ENCODE assay signal across 11 mouse cellular contexts in the genomic region with DNA sequence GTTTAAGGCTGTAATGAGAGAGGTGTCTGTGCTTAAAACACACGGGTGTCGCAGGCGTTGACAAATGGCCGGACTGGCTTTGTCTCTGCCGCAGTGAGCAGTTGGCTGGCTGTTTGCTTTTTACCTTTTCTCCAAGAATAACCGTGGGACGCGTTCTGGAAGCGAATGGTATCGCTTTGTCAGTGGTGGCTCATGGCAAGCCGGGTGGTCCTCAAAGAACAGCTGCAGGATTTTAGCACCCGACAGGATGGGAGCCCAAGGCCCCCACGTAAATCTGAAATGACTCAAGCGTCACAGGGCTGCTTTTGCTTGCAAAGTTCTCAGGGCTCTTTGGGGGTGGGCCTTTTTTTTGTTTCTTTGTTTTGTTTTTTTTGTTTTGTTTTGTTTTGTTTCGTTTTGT.
DNase-seq lines count a peak whose midpoint lies in the region; ATAC-seq lines count a peak whose summit lies in the region.
"Had no signal": no experiment of that assay in that cellular context is flagged by ENCODE, and none has a peak within 500 bp of the region (broad histone marks: within the 10 kb centered on the region; RNA-seq: fewer than 3 reads in every experiment).

No protein-coding gene starts in this region.

- peak overlapping the region; percentile 17; the same call in 1 of the 2 replicates for H3K4me2 ChIP-seq in forebrain, embryonic 13.5 days
- no peak overlapping the region for H3K4me2 ChIP-seq in forebrain, embryonic 11.5 days (ENCODE audit: low read depth, low read length, severe bottlenecking)
- H3K4me2 ChIP-seq in neural tube, embryonic 11.5 days (ENCODE audit: low read depth) = no peak overlapping the region
- H3K4me2 ChIP-seq in liver, embryonic 11.5 days = no peak overlapping the region

- ATAC-seq in forebrain, embryonic 13.5 days = no peak
- ATAC-seq in forebrain, embryonic 11.5 days (replicated peaks; ENCODE audit: low FRiP score) = no peak
- no peak for ATAC-seq in neural tube, embryonic 11.5 days (ENCODE audit: insufficient read depth, low FRiP score, low TSS enrichment)
- ATAC-seq in liver, embryonic 11.5 days (replicated peaks; ENCODE audit: low FRiP score) = no peak

- H3K9ac ChIP-seq in forebrain, embryonic 13.5 days = no peak overlapping the region
- no peak overlapping the region for H3K9ac ChIP-seq in forebrain, embryonic 11.5 days (ENCODE audit: low read length)
- H3K9ac ChIP-seq in neural tube, embryonic 11.5 days (ENCODE audit: low read length) = no peak overlapping the region
- no peak overlapping the region for H3K9ac ChIP-seq in liver, embryonic 11.5 days (ENCODE audit: low read depth, low read length)

- peaks cover 20% of the 10 kb centered on the region for H3K4me1 ChIP-seq in forebrain, embryonic 13.5 days
- H3K4me1 ChIP-seq in forebrain, embryonic 11.5 days (replicated peaks; ENCODE audit: control insufficient read depth, insufficient read depth, low read length) = no peaks in the 10 kb centered on the region
- H3K4me1 ChIP-seq in neural tube, embryonic 11.5 days (ENCODE audit: control insufficient read depth, insufficient read depth, low read length) = peaks cover 8% of the 10 kb centered on the region
- H3K4me1 ChIP-seq in limb, embryonic 10.5 days = peaks cover 30% of the 10 kb centered on the region
- H3K4me1 ChIP-seq in liver, embryonic 11.5 days (replicated peaks; ENCODE audit: control insufficient read depth, insufficient read depth, low read length) = no peaks in the 10 kb centered on the region

- no peaks in the 10 kb centered on the region for H3K9me3 ChIP-seq in forebrain, embryonic 13.5 days (replicated peaks)
- no peaks in the 10 kb centered on the region for H3K9me3 ChIP-seq in forebrain, embryonic 11.5 days (ENCODE audit: control insufficient read depth, low read length)
- no peaks in the 10 kb centered on the region for H3K9me3 ChIP-seq in neural tube, embryonic 11.5 days (ENCODE audit: control insufficient read depth, low read length)
- H3K9me3 ChIP-seq in limb, embryonic 10.5 days (replicated peaks) = no peaks in the 10 kb centered on the region
- H3K9me3 ChIP-seq in liver, embryonic 11.5 days (ENCODE audit: control insufficient read depth, low read length) = no peaks in the 10 kb centered on the region

- H3K27me3 ChIP-seq in forebrain, embryonic 13.5 days = no peaks in the 10 kb centered on the region
- H3K27me3 ChIP-seq in forebrain, embryonic 11.5 days (ENCODE audit: control insufficient read depth, insufficient read depth, low read length) = no peaks in the 10 kb centered on the region
- H3K27me3 ChIP-seq in neural tube, embryonic 11.5 days (ENCODE audit: control insufficient read depth, insufficient read depth, low read length) = no peaks in the 10 kb centered on the region
- H3K27me3 ChIP-seq in limb, embryonic 10.5 days (ENCODE audit: low read depth, poor library complexity, severe bottlenecking) = no peaks in the 10 kb centered on the region
- no peaks in the 10 kb centered on the region for H3K27me3 ChIP-seq in liver, embryonic 11.5 days (replicated peaks; ENCODE audit: control insufficient read depth, insufficient read depth, low read length)

- no peak for DNase-seq in forebrain, embryonic 11.5 days (ENCODE audit: low spot score)
- peak; percentile 36 for DNase-seq in neural tube, embryonic 11.5 days (ENCODE audit: low spot score)
- no peak for DNase-seq in neural tube, embryonic 10.5 days (ENCODE audit: extremely low spot score, low spot score)
- DNase-seq in limb, embryonic 10.5 days (ENCODE audit: low spot score) = no peak
- DNase-seq in cerebellum, adult 11 months = no peak
- DNase-seq in liver, embryonic 11.5 days (ENCODE audit: low spot score) = no peak
- DNase-seq in urinary bladder, postnatal 10 days (ENCODE audit: low spot score) = no peak
- DNase-seq: adrenal gland, postnatal 14 days; B cell, adult 2 months; gastrocnemius, postnatal 14 days had no signal

- H3K27ac ChIP-seq in forebrain, embryonic 13.5 days = no peak overlapping the region
- H3K27ac ChIP-seq in forebrain, embryonic 11.5 days (ENCODE audit: low read depth, low read length) = no peak overlapping the region
- no peak overlapping the region for H3K27ac ChIP-seq in neural tube, embryonic 11.5 days (ENCODE audit: low read depth, low read length)
- H3K27ac ChIP-seq in limb, embryonic 10.5 days = peak overlapping the region; percentile 78
- H3K27ac ChIP-seq in liver, embryonic 11.5 days (ENCODE audit: low read depth, low read length) = no peak overlapping the region

- H3K4me3 ChIP-seq in forebrain, embryonic 13.5 days = no peak overlapping the region
- no peak overlapping the region for H3K4me3 ChIP-seq in forebrain, embryonic 11.5 days (ENCODE audit: low read depth, low read length)
- H3K4me3 ChIP-seq in neural tube, embryonic 11.5 days (ENCODE audit: low read depth, low read length) = no peak overlapping the region
- peak overlapping the region; percentile 13 for H3K4me3 ChIP-seq in limb, embryonic 10.5 days
- H3K4me3 ChIP-seq in liver, embryonic 11.5 days (ENCODE audit: low read depth, low read length) = no peak overlapping the region

- no peaks in the 10 kb centered on the region for H3K36me3 ChIP-seq in forebrain, embryonic 13.5 days (ENCODE audit: poor library complexity, severe bottlenecking)
- no peaks in the 10 kb centered on the region for H3K36me3 ChIP-seq in forebrain, embryonic 11.5 days (ENCODE audit: control insufficient read depth, insufficient read depth, low read length)
- no peaks in the 10 kb centered on the region for H3K36me3 ChIP-seq in neural tube, embryonic 11.5 days (ENCODE audit: control insufficient read depth, insufficient read depth, low read length)
- H3K36me3 ChIP-seq in limb, embryonic 10.5 days = no peaks in the 10 kb centered on the region
- no peaks in the 10 kb centered on the region for H3K36me3 ChIP-seq in liver, embryonic 11.5 days (ENCODE audit: control insufficient read depth, insufficient read depth, low read length)

- 62% methylated on average over 15 of the region's 15 CpGs for WGBS in forebrain, embryonic 13.5 days
- WGBS in forebrain, embryonic 11.5 days = 79% methylated on average over 15 of the region's 15 CpGs
- 35% methylated on average over 15 of the region's 15 CpGs for WGBS in neural tube, embryonic 11.5 days
- WGBS in limb, embryonic 10.5 days = 51% methylated on average over 15 of the region's 15 CpGs
- 69% methylated on average over 15 of the region's 15 CpGs for WGBS in liver, embryonic 11.5 days
